Mouse (Mus musculus) kidney, embryonic 15.5 days (tissue): Measurements from ENCODE around the gene Rbm18. TPM values are rescaled to one million over a fixed set of nuclear protein-coding genes. Genes with fewer than 3 reads are reported as not detected.
"Not testable (repeated sequence)": the region's sequence is repeated elsewhere in the genome, so short reads cannot be mapped to it uniquely, and the experiment has no call there.

Experiments used
- ATAC-seq: fragments of 200-750 bp; cut with Nextera tagmentation; replicated peaks from 2 replicates; pipeline ENCODE4 v1.8.0; 2017; ENCODE audit warnings: moderate TSS enrichment; ENCODE audit not compliant: low FRiP score
- H3K27ac ChIP-seq: fragments of 300-500 bp; sonication (generic); 2 replicates; pipeline ENCODE4 v1.5.1; 2015; ENCODE audit warnings: mild to moderate bottlenecking, inconsistent platforms
- H3K27me3 ChIP-seq: fragments of 300-500 bp; sonication (generic); 2 replicates; pipeline ENCODE4 v1.6.1; 2015; ENCODE audit warnings: inconsistent platforms
- H3K36me3 ChIP-seq: fragments of 300-500 bp; sonication (generic); 2 replicates; pipeline ENCODE4 v1.6.1; 2015; ENCODE audit warnings: inconsistent platforms
- H3K4me1 ChIP-seq: fragments of 300-500 bp; sonication (generic); 2 replicates; pipeline ENCODE4 v1.6.1; 2015; ENCODE audit warnings: inconsistent platforms
- H3K4me2 ChIP-seq: fragments of 300-500 bp; sonication (generic); 2 replicates; pipeline ENCODE4 v1.6.1; 2015; ENCODE audit warnings: moderate library complexity, mild to moderate bottlenecking, inconsistent platforms
- H3K4me3 ChIP-seq: fragments of 300-500 bp; sonication (generic); replicated peaks from 2 replicates; pipeline ENCODE4 v1.5.1; 2015; ENCODE audit warnings: mild to moderate bottlenecking, inconsistent platforms
- H3K9ac ChIP-seq: fragments of 300-500 bp; sonication (generic); 2 replicates; pipeline ENCODE4 v1.6.1; 2015; ENCODE audit warnings: mild to moderate bottlenecking, inconsistent platforms
- H3K9me3 ChIP-seq: fragments of 300-500 bp; sonication (generic); replicated peaks from 2 replicates; pipeline ENCODE4 v1.6.1; 2016; ENCODE audit warnings: inconsistent platforms
- WGBS: fragments of 180-500 bp; shearing (Covaris S2); methylation state at CpG from one replicate; pipeline ENCODE4 v1.1.7; 2015; ENCODE audit warnings: mixed read lengths; 5-methylcytosine and 5-hydroxymethylcytosine counted together
- polyA plus RNA-seq: library from polyadenylated mRNA; unstranded; fragments of >200 nt; fragmentation: Nextera tagmentation; extraction: Ambion mirVana; gene quantifications from 2 replicates; pipeline ENCODE4 v1.2.1, GENCODE M21; 2015

The Rbm18 gene
- polyA plus RNA-seq, 1 experiment from 2014 or later = 71.1 TPM

DNA sequence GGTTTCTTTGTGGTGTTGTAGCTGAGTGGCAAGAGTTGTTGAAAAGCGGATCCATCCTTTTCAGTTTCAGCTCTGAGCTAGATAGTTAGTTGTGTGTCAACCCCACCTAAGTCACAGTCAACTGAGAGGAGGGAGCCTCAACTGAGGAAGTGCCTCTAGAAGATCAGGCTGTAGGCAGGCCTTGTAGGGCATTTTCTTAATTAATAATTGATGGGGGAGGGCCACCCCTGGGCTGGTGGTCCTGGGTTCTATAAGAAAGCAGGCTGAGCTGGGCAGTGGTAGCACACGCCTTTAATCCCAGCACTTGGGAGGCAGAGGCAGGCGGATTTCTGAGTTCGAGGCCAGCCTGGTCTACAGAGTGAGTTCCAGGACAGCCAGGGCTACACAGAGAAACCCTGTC, 15.8 kb upstream of the Rbm18 start:
- H3K36me3 ChIP-seq = peaks cover 32% of the 10 kb centered on the region
- 95% methylated on average over 4 of the region's 4 CpGs for WGBS
- not testable (repeated sequence) for H3K4me2 ChIP-seq, H3K4me1 ChIP-seq, ATAC-seq, H3K27ac ChIP-seq, H3K27me3 ChIP-seq, H3K4me3 ChIP-seq, H3K9me3 ChIP-seq, H3K9ac ChIP-seq

- 0 out of 2 replicates have a peak, but pooled peaks cover 5% of the 10 kb centered on the region for H3K4me1 ChIP-seq
- no peak overlapping the region for H3K4me3 ChIP-seq
- H3K4me2 ChIP-seq = no peak overlapping the region
- ATAC-seq = no peak
- H3K27me3 ChIP-seq = no peaks in the 10 kb centered on the region
- H3K9me3 ChIP-seq = no peaks in the 10 kb centered on the region
- no peak overlapping the region for H3K27ac ChIP-seq
- 44% methylated on average over 7 of the region's 7 CpGs for WGBS
- H3K9ac ChIP-seq = no peak overlapping the region
- peaks cover 18% of the 10 kb centered on the region for H3K36me3 ChIP-seq
These were observed 12.3 kb upstream of the Rbm18 start for GRCm38 (mm10) chr2:36148876-36149365.

DNA sequence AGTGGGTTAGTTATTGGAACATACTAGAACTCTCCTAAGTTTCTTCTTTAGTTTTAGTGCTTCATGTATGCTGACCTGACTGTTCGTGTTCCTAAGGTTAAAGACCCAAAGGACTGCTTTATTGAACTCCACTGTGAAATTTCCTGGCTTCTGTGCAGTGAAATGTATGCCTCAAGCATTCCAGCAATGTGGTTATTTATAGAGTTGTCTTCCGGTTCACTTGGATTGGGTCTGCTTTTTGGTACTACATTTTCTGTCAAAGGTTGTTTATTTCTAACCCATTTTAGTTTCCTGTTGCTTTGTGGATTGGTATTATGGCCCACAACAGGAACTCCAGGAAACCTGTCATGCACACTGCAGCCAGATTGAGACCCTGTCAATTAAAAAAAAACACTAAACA, 2.5 kb upstream of the Rbm18 start:
- Histone ChIP-seq H3K27ac (peak overlapping the region; percentile 38; the same call in 1 of the 2 replicates), H3K36me3 (peaks cover 24% of the 10 kb centered on the region), H3K4me3 (no peak overlapping the region), H3K9ac (no peak overlapping the region), H3K4me2 (no peak overlapping the region), H3K4me1 (peaks cover 16% of the 10 kb centered on the region), H3K9me3 (no peaks in the 10 kb centered on the region), H3K27me3 (no peaks in the 10 kb centered on the region)
- 40% methylated on average over 2 of the region's 2 CpGs for WGBS
- ATAC-seq = no peak

GRCm38 (mm10) chr2:36135887-36136286, 686 bp downstream of the Rbm18 start:
- peak overlapping the region; percentile 84 for H3K4me3 ChIP-seq
- peak overlapping the region; percentile 70 for H3K4me2 ChIP-seq
- peaks cover 34% of the 10 kb centered on the region for H3K36me3 ChIP-seq
- peak overlapping the region; percentile 93 for H3K27ac ChIP-seq
- ATAC-seq = no peak
- H3K9ac ChIP-seq = peak overlapping the region; percentile 64
- no peaks in the 10 kb centered on the region for H3K9me3 ChIP-seq
- peaks cover 16% of the 10 kb centered on the region for H3K4me1 ChIP-seq
- H3K27me3 ChIP-seq = no peaks in the 10 kb centered on the region
- WGBS = 2% methylated on average over 4 of the region's 4 CpGs

DNA sequence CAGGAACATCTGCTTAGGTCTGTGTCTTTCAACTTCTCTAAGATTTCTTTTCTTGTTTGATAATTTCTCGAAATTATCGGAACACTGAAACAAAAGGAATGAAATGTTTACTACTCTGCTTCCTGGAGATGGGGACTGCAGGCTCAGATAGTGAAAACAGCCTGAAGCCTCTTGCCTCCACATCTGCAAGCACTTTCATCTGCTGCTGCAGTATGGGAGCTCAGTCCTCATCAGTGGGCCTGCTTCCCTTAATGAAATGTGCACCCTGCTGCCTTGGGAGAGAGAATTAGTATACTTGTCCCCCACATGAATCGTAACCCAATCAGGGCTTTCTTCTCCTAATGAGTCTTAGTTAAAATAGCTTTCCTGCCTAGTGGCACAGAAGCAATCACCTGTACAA, 7.5 kb downstream of the Rbm18 start:
- H3K9ac ChIP-seq = no peak overlapping the region
- no peak overlapping the region for H3K27ac ChIP-seq
- WGBS = 89% methylated on average over 3 of the region's 3 CpGs
- H3K9me3 ChIP-seq = no peaks in the 10 kb centered on the region
- no peak overlapping the region for H3K4me3 ChIP-seq
- no peaks in the 10 kb centered on the region for H3K27me3 ChIP-seq
- no peaks in the 10 kb centered on the region for H3K4me1 ChIP-seq
- peaks cover 88% of the 10 kb centered on the region for H3K36me3 ChIP-seq
- H3K4me2 ChIP-seq = no peak overlapping the region
- no peak for ATAC-seq

DNA sequence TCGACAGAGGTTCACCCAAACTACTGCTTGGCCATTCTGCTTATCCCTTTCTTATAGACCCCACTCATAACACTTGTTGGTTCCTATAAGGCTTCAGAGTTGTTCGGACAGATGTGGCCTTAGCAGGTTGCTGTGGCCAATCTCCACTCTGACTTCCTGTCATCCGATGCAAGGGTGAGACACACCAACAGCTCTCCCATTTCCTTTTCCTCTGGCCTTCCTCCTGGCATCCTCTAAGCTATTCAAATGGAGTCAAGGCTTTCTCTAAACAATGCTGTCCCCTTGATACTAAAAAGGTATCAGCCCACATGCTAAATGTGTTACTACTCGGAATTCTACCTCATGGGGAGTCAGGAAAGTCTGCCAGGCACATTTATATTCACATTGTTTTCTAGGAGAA, 8.6 kb downstream of the Rbm18 start:
- Histone ChIP-seq H3K9ac (no peak overlapping the region), H3K36me3 (peaks cover 88% of the 10 kb centered on the region), H3K4me2 (no peak overlapping the region), H3K27me3 (no peaks in the 10 kb centered on the region), H3K4me3 (no peak overlapping the region), H3K4me1 (no peaks in the 10 kb centered on the region), H3K27ac (no peak overlapping the region), H3K9me3 (no peaks in the 10 kb centered on the region)
- 74% methylated on average over 4 of the region's 4 CpGs for WGBS
- no peak for ATAC-seq

DNA sequence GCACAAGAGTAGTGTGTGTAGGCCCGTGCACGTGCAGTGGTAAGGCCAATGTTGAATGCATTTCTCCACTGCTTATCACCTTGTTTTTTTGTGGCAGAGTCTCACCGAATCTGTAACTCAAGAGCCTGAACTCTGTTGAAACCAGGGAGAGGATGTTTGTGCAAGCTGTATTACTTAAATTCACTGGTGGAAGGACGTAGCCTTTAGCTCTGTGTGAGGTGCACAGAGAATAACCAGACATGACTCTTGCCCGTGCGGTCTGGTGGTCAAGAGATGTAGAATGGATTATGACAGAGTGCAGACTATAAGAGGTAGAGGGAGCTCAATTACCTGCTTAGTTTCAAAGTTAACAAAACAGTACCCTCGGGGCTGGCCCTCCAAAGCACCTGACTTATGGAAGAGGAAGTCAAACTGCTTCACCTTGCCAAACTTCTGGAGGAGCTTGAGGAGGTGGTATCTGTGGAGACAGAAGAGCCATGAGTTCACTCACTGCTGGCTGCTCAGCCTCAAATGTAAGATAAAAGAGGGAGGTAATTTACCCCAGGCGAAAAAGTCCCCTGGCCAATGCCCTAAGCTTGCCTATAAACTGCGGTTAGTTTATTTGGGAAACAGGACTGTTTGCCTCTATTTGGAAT, 9.7 kb downstream of the Rbm18 start:
- ATAC-seq = no peak
- Histone ChIP-seq H3K9ac (no peak overlapping the region), H3K9me3 (no peaks in the 10 kb centered on the region), H3K4me1 (no peaks in the 10 kb centered on the region), H3K36me3 (peaks cover 88% of the 10 kb centered on the region), H3K27ac (no peak overlapping the region), H3K4me2 (no peak overlapping the region), H3K27me3 (no peaks in the 10 kb centered on the region), H3K4me3 (no peak overlapping the region)
- WGBS = 90% methylated on average over 9 of the region's 9 CpGs

DNA sequence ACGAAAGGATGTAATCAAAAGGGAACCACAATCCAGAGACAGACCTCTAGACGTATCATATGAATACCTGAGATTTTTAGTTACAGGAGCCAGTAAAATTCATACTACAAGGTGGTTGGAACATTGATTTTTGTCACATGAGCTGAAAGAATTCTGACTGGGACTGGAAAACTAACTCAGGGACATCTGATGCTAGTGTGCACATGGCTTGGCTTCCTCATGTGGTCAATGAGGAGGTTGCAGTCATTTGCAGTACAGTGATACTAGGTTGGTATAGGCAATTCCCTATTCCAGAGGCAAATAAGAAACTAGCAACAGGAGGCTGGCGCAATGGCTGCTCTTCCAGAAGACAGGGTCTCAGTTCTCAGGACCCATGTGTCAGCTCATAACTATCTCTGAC, 23.9 kb downstream of the Rbm18 start:
- no peak for ATAC-seq
- Histone ChIP-seq H3K27me3 (peaks cover 45% of the 10 kb centered on the region), H3K9ac (no peak overlapping the region), H3K4me3 (no peak overlapping the region), H3K9me3 (no peaks in the 10 kb centered on the region), H3K36me3 (peaks cover 21% of the 10 kb centered on the region), H3K27ac (no peak overlapping the region), H3K4me1 (no peaks in the 10 kb centered on the region), H3K4me2 (no peak overlapping the region)
- WGBS = 78% methylated on average over 3 of the region's 3 CpGs

- peaks cover 85% of the 10 kb centered on the region for H3K27me3 ChIP-seq
- WGBS = 5% methylated on average over 7 of the region's 7 CpGs
- ATAC-seq = no peak
These were observed 28.0 kb downstream of the Rbm18 start for GRCm38 (mm10) chr2:36108615-36109014.

DNA sequence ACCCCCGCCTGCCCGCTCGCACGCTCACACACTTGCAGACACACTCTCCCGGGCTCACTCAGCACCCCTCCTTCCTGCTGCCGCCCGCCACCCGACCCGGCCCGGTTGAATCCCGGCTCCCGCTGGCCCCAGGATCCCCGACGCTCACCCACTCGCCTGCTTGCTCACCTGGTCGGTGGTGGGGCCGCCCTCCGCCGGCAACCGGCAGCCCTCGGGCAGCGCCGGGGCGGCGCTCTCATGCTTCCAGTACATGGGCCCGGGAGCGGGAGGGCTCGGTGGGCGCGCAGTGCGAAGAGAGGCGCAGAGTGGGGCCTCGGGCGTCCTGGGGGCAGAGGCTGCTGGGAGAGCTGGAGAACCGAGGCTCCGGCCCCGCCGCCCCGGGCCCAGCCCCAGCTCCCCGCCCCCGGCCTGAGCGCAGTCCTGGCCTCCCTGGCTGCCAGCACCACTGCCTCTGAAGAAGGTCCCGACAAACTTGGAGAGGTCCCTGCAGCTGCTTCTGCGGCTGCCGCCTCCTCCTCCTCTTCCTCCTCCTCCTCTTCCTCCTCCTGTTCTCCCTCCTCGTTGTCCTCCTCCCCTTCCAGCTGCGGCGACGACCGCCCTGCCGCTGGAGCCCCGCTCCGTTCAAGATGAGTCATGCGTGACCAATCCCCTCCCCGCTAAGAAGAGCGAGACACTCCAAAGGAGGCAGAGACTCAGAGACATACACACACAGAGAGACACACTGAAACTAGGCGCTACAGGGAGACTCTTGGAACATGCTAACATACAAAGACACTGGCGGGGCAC, 31.4 kb downstream of the Rbm18 start, which contains the start of gene Lhx6:
Gene Lhx6, minus strand, starts transcription at position 453 of the 786 bp plus-strand sequence.
- H3K9ac ChIP-seq = peak within 1 kb of the TSS; percentile 50
- 1% methylated on average over 53 of the region's 58 CpGs for WGBS
- peak; percentile 45 for ATAC-seq

More at GRCm38 (mm10) chr2:36108615-36109014, 28.0 kb downstream of the Rbm18 start:
- H3K36me3 ChIP-seq = no peaks in the 10 kb centered on the region
- peaks cover 21% of the 10 kb centered on the region for H3K4me1 ChIP-seq
- H3K27ac ChIP-seq = no peak overlapping the region
- H3K9me3 ChIP-seq = no peaks in the 10 kb centered on the region
- H3K9ac ChIP-seq = no peak overlapping the region
- no peak overlapping the region for H3K4me2 ChIP-seq
- H3K4me3 ChIP-seq = no peak overlapping the region

GRCm38 (mm10) chr2:36104436-36104955, 32.1 kb downstream of the Rbm18 start:
- WGBS = under 1% methylated on average over 32 of the region's 32 CpGs

More for the DNA sequence above, 31.4 kb downstream of the Rbm18 start, which contains the start of gene Lhx6:
- H3K36me3 ChIP-seq = no peaks in the 10 kb centered on the region
- no peak within 1 kb of the TSS for H3K27ac ChIP-seq
- H3K27me3 ChIP-seq = peaks cover 98% of the 10 kb centered on the region
- H3K9me3 ChIP-seq = no peaks in the 10 kb centered on the region
- H3K4me2 ChIP-seq = peak within 1 kb of the TSS; percentile 90
- H3K4me1 ChIP-seq = peaks cover 45% of the 10 kb centered on the region
- H3K4me3 ChIP-seq = peak within 1 kb of the TSS; percentile 53

More at GRCm38 (mm10) chr2:36104436-36104955, 32.1 kb downstream of the Rbm18 start:
- Histone ChIP-seq H3K4me3 (peak overlapping the region; percentile 53), H3K27me3 (peaks cover 98% of the 10 kb centered on the region), H3K4me2 (peak overlapping the region; percentile 90), H3K36me3 (no peaks in the 10 kb centered on the region), H3K9ac (peak overlapping the region; percentile 50), H3K9me3 (no peaks in the 10 kb centered on the region), H3K4me1 (peaks cover 45% of the 10 kb centered on the region), H3K27ac (no peak overlapping the region)
- no peak for ATAC-seq
